Mouse (Mus musculus) heart, postnatal 0 days (tissue): ENCODE measurements around the gene Txlnb. TPM values are rescaled to one million over a fixed set of nuclear protein-coding genes. Genes with fewer than 3 reads are reported as not detected.

Source experiments
- ATAC-seq: fragments of 200-750 bp; cut with Nextera tagmentation; 2 replicates; pipeline ENCODE4 v1.8.0; 2017; ENCODE audit warnings: low read depth, moderate number of reproducible peaks, moderate library complexity; ENCODE audit not compliant: insufficient read depth
- DNase-seq: peaks from one replicate; pipeline ENCODE4 v3.0.0-alpha.2; 2016; ENCODE audit warnings: low spot score
- H3K27ac ChIP-seq: fragments of 300-500 bp; sonication (generic); 2 replicates; pipeline ENCODE4 v1.5.1; 2014; ENCODE audit warnings: low read depth, mild to moderate bottlenecking
- H3K27me3 ChIP-seq: fragments of 300-500 bp; sonication (generic); 2 replicates; pipeline ENCODE4 v1.6.1; 2014; ENCODE audit warnings: low read length, mixed read lengths; ENCODE audit not compliant: control insufficient read depth, insufficient read depth
- H3K36me3 ChIP-seq: fragments of 300-500 bp; sonication (generic); replicated peaks from 2 replicates; pipeline ENCODE4 v1.6.1; 2014; ENCODE audit warnings: low read length, mixed read lengths; ENCODE audit not compliant: control insufficient read depth, insufficient read depth
- H3K4me1 ChIP-seq: fragments of 300-500 bp; sonication (generic); 2 replicates; pipeline ENCODE4 v1.6.1; 2014; ENCODE audit warnings: antibody characterized with exemption; ENCODE audit not compliant: control insufficient read depth, insufficient read depth
- H3K4me2 ChIP-seq: fragments of 300-500 bp; sonication (generic); 2 replicates; pipeline ENCODE4 v1.6.1; 2014; ENCODE audit warnings: low read depth, mild to moderate bottlenecking, low read length, moderate library complexity
- H3K4me3 ChIP-seq: fragments of 300-500 bp; sonication (generic); 2 replicates; pipeline ENCODE4 v1.5.1; 2014; ENCODE audit warnings: low read depth, low read length
- H3K9ac ChIP-seq: fragments of 300-500 bp; sonication (generic); replicated peaks from 2 replicates; pipeline ENCODE4 v1.6.1; 2014; ENCODE audit warnings: low read depth, low read length, mixed read lengths
- H3K9me3 ChIP-seq: fragments of 300-500 bp; sonication (generic); replicated peaks from 2 replicates; pipeline ENCODE4 v1.6.1; 2016; ENCODE audit warnings: low read length; ENCODE audit not compliant: control insufficient read depth
- CTCF ChIP-seq: IDR thresholded peaks from 2 replicates; pipeline ENCODE4 v1.5.1; 2016; ENCODE audit warnings: antibody characterized with exemption, control low read depth, low read depth
- EP300 ChIP-seq: IDR thresholded peaks from 2 replicates; pipeline ENCODE4 v1.6.1; 2016; ENCODE audit warnings: antibody characterized with exemption, low read depth
- WGBS: fragments of 180-500 bp; shearing (Covaris S2); extraction: QIAGEN DNeasy Blood & Tissue Kit; methylation state at CpG from one replicate; pipeline ENCODE4 v1.1.7; 2014; 5-methylcytosine and 5-hydroxymethylcytosine counted together
- polyA plus RNA-seq: library from polyadenylated mRNA; unstranded; fragments of >200 nt; fragmentation: Nextera tagmentation; extraction: Ambion mirVana; gene quantifications from 2 replicates; pipeline ENCODE4 v1.2.1, GENCODE M21; 2015
- total RNA-seq: library from RNA; depleted of rRNA; stranded (reverse); fragments of >200 nt; gene quantifications from 2 replicates; pipeline ENCODE4 v1.2.3, GENCODE M21; 2014; ENCODE audit warnings: low replicate concordance

Txlnb gene
- total and polyA plus RNA-seq, 2 experiments from 2014 or later = 56.3 to 68.3 TPM

- no peaks in the 10 kb centered on the region for H3K36me3 ChIP-seq
- H3K4me2 ChIP-seq = no peak overlapping the region
- 70% methylated on average over 3 of the region's 3 CpGs for WGBS
- no peak overlapping the region for H3K4me3 ChIP-seq
- TF ChIP-seq EP300 (no peak), CTCF (no peak)
- DNase-seq (no peak), ATAC-seq (no peak)
- H3K27ac ChIP-seq = no peak overlapping the region
- H3K9ac ChIP-seq = no peak overlapping the region
- H3K27me3 ChIP-seq = no peaks in the 10 kb centered on the region
- H3K4me1 ChIP-seq = no peaks in the 10 kb centered on the region
- no peaks in the 10 kb centered on the region for H3K9me3 ChIP-seq
These were observed 9.3 kb upstream of the Txlnb start for GRCm38 (mm10) chr10:17786771-17787170.

- Histone ChIP-seq H3K27ac (no peak overlapping the region), H3K9ac (no peak overlapping the region)
- ATAC-seq = no peak
These were observed 8.1 kb upstream of the Txlnb start for GRCm38 (mm10) chr10:17787938-17788337.

GRCm38 (mm10) chr10:17788347-17788746 lies 7.7 kb upstream of the Txlnb start:
- H3K4me1 ChIP-seq = peaks cover 11% of the 10 kb centered on the region; the same call in 1 of the 2 replicates
- no peaks in the 10 kb centered on the region for H3K27me3 ChIP-seq
- ATAC-seq (no peak), DNase-seq (no peak)
- no peak overlapping the region for H3K27ac ChIP-seq
- TF ChIP-seq EP300 (no peak), CTCF (no peak)
- H3K4me2 ChIP-seq = no peak overlapping the region
- no peaks in the 10 kb centered on the region for H3K9me3 ChIP-seq
- H3K36me3 ChIP-seq = no peaks in the 10 kb centered on the region
- 77% methylated on average over 4 of the region's 4 CpGs for WGBS
- H3K9ac ChIP-seq = no peak overlapping the region
- H3K4me3 ChIP-seq = no peak overlapping the region

More at GRCm38 (mm10) chr10:17787938-17788337, 8.1 kb upstream of the Txlnb start:
- no peaks in the 10 kb centered on the region for H3K9me3 ChIP-seq
- no peak for DNase-seq
- WGBS = 73% methylated on average over 1 of the region's 1 CpGs
- no peaks in the 10 kb centered on the region for H3K27me3 ChIP-seq
- H3K4me1 ChIP-seq = peaks cover 7% of the 10 kb centered on the region; the same call in 1 of the 2 replicates
- no peaks in the 10 kb centered on the region for H3K36me3 ChIP-seq
- no peak overlapping the region for H3K4me3 ChIP-seq
- TF ChIP-seq CTCF = no peak
- TF ChIP-seq EP300 = no peak
- H3K4me2 ChIP-seq = no peak overlapping the region

- ATAC-seq = no peak
- Histone ChIP-seq H3K27ac (no peak overlapping the region), H3K4me3 (no peak overlapping the region), H3K36me3 (no peaks in the 10 kb centered on the region), H3K9ac (no peak overlapping the region), H3K4me1 (peaks cover 36% of the 10 kb centered on the region), H3K4me2 (no peak overlapping the region), H3K9me3 (no peaks in the 10 kb centered on the region), H3K27me3 (no peaks in the 10 kb centered on the region)
- TF ChIP-seq EP300 = no peak
- no peak for TF ChIP-seq CTCF
- DNase-seq = peak; percentile 65
- WGBS = 27% methylated on average over 5 of the region's 5 CpGs
These were observed 2.1 kb upstream of the Txlnb start for GRCm38 (mm10) chr10:17793926-17794325.

GRCm38 (mm10) chr10:17794443-17794842 lies 1.6 kb upstream of the Txlnb start:
- Histone ChIP-seq H3K4me3 (no peak overlapping the region), H3K9ac (no peak overlapping the region), H3K27me3 (no peaks in the 10 kb centered on the region), H3K4me1 (peaks cover 41% of the 10 kb centered on the region), H3K27ac (peak overlapping the region; percentile 100), H3K4me2 (no peak overlapping the region), H3K36me3 (peaks cover 3% of the 10 kb centered on the region; the same call in 1 of the 2 replicates), H3K9me3 (no peaks in the 10 kb centered on the region)
- DNase-seq (no peak), ATAC-seq (no peak)
- 90% methylated on average over 5 of the region's 5 CpGs for WGBS
- no peak for TF ChIP-seq CTCF
- no peak for TF ChIP-seq EP300

- H3K4me3 ChIP-seq = no peak overlapping the region
- H3K27ac ChIP-seq = peak overlapping the region; percentile 100
- WGBS = 69% methylated on average over 4 of the region's 4 CpGs
- H3K36me3 ChIP-seq = peaks cover 3% of the 10 kb centered on the region; the same call in 1 of the 2 replicates
- ATAC-seq (no peak), DNase-seq (no peak)
- H3K9me3 ChIP-seq = no peaks in the 10 kb centered on the region
- no peak for TF ChIP-seq CTCF
- no peak for TF ChIP-seq EP300
- peak overlapping the region; percentile 68 for H3K4me2 ChIP-seq
- peaks cover 47% of the 10 kb centered on the region for H3K4me1 ChIP-seq
- no peaks in the 10 kb centered on the region for H3K27me3 ChIP-seq
- peak overlapping the region; percentile 86 for H3K9ac ChIP-seq
These were observed 799 bp upstream of the Txlnb start for GRCm38 (mm10) chr10:17795227-17795626.
